Mouse (Mus musculus) G1E (cell line): Measurements from ENCODE around the gene Trp63. TPM values are rescaled to one million over a fixed set of nuclear protein-coding genes. Genes with fewer than 3 reads are reported as not detected.

Experiments
- ATAC-seq: 2 replicates; pipeline ENCODE4 v1.8.0; 2016; ENCODE audit warnings: mild to moderate bottlenecking; ENCODE audit not compliant: insufficient number of reproducible peaks, poor library complexity, low FRiP score, severe bottlenecking; ENCODE audit errors: extremely low read depth
- DNase-seq: peaks from one replicate; pipeline ENCODE4 v3.0.0; 2012; ENCODE audit warnings: low spot score
- H3K27me3 ChIP-seq: 2 replicates; pipeline ENCODE4 v1.6.1; 2012; ENCODE audit warnings: mild to moderate bottlenecking, low read length, inconsistent platforms; ENCODE audit not compliant: insufficient read depth
- H3K36me3 ChIP-seq: replicated peaks from 2 replicates; pipeline ENCODE3; 2012; ENCODE audit warnings: mild to moderate bottlenecking, inconsistent platforms
- H3K4me1 ChIP-seq: 2 replicates; pipeline ENCODE4 v1.6.1; 2012; ENCODE audit warnings: low read depth, low read length, inconsistent platforms, mixed read lengths; ENCODE audit not compliant: insufficient read depth
- H3K4me3 ChIP-seq: 2 replicates; pipeline ENCODE4 v1.5.1; 2012; ENCODE audit warnings: low read depth, mild to moderate bottlenecking, inconsistent platforms, low read length, moderate library complexity, mixed read lengths
- H3K9me3 ChIP-seq: replicated peaks from 2 replicates; pipeline ENCODE4 v1.6.1; 2012; ENCODE audit warnings: inconsistent platforms
- CTCF ChIP-seq: IDR thresholded peaks from 2 replicates; pipeline ENCODE4 v1.5.1; 2012; ENCODE audit warnings: low read depth, low read length, inconsistent platforms, mixed read lengths
- GATA1 ChIP-seq: IDR thresholded peaks from 2 replicates; pipeline ENCODE4 v1.6.1; 2012; ENCODE audit warnings: borderline replicate concordance, low read length, inconsistent platforms, mixed read lengths
- GATA2 ChIP-seq: IDR thresholded peaks from 2 replicates; pipeline ENCODE4 v1.6.1; 2012; ENCODE audit warnings: low read depth, low read length, inconsistent platforms, borderline replicate concordance
- POLR2AphosphoS5 ChIP-seq: IDR thresholded peaks from 2 replicates; pipeline ENCODE4 v1.6.1; 2012; ENCODE audit warnings: low read depth, low read length, inconsistent platforms; ENCODE audit not compliant: insufficient replicate concordance
- TAL1 ChIP-seq: conservative IDR thresholded peaks from 2 replicates; pipeline ENCODE4 v1.6.1; 2012; ENCODE audit warnings: low read depth, low read length, inconsistent platforms, mixed read lengths
- polyA plus RNA-seq: library from polyadenylated mRNA; stranded (reverse); fragments of >175 nt; gene quantifications from 2 replicates; pipeline ENCODE4 v1.2.3, GENCODE M21; 2012
- total RNA-seq, 2 experiments: library from RNA; stranded (forward) in 1 of 2; stranded (reverse) in 1 of 2; fragments of 200-1000 nt in 1 of 2; fragments of >200 nt in 1 of 2; fragmentation: Nextera tagmentation in 1 of 2; gene quantifications; 2 replicates each; pipeline ENCODE4 v1.2.3; 2014 to 2017

Trp63 gene
- total and polyA plus RNA-seq, 3 experiments: 0.16 TPM; not detected in 2

GRCm38 (mm10) chr16:25682533-25682932, 1.0 kb upstream of the Trp63 start:
- ATAC-seq: no peak
- no peak for DNase-seq
- no peak overlapping the region for H3K4me3 ChIP-seq
- no peaks in the 10 kb centered on the region for H3K4me1 ChIP-seq
- H3K27me3 ChIP-seq: no peaks in the 10 kb centered on the region
- H3K36me3 ChIP-seq: no peaks in the 10 kb centered on the region
- no peaks in the 10 kb centered on the region for H3K9me3 ChIP-seq
- TF ChIP-seq TAL1 (no peak), POLR2AphosphoS5 (no peak), GATA2 (no peak), CTCF (no peak), GATA1 (no peak)

DNA sequence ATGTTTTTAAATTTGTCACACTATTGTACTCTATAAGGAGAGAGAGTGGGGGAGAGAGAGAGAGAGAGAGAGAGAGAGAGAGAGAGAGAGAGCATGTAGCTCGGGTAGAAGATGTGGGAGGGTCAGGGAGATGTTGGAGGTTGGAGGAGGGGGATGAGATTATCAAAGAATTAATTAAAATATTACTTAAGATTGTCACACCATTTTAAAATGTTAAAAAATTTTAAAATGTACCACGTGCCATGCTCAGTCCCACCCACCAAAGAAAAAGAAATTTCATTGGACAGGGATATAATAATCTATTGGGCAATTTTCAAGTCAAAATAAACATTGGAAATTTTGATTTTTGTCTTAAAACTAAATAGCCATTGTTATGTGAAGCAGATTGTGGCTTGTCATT, 1.0 kb downstream of the Trp63 start:
- TF ChIP-seq CTCF: no peak
- TF ChIP-seq TAL1: no peak
- no peak for TF ChIP-seq GATA1
- TF ChIP-seq GATA2: no peak
- TF ChIP-seq POLR2AphosphoS5: no peak
- H3K27me3 ChIP-seq: no peaks in the 10 kb centered on the region
- no peaks in the 10 kb centered on the region for H3K4me1 ChIP-seq
- H3K9me3 ChIP-seq: peaks cover 2% of the 10 kb centered on the region
- no peak overlapping the region for H3K4me3 ChIP-seq
- no peaks in the 10 kb centered on the region for H3K36me3 ChIP-seq
- DNase-seq: no peak
- ATAC-seq: no peak

DNA sequence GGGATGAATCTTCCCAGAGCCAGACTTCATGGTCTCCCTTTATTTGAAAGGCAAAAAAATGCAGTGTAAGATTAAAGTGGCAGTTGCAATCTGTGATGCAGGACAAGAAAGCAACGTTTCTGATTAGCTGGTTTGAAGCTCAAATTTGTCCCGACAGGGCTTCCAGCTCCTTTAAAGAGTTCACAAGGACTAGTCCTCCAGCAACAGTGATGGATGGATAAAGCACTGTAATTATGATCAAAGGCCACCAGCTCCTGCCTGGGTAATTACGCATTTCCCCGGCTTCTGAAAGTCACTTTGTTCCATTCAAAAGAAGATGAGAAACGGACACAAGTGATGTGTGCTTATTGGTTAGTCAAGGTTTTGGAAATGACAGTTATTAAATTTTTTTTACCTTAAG, 7.0 kb downstream of the Trp63 start:
- no peaks in the 10 kb centered on the region for H3K4me1 ChIP-seq
- no peaks in the 10 kb centered on the region for H3K36me3 ChIP-seq
- peaks cover 2% of the 10 kb centered on the region for H3K9me3 ChIP-seq
- no peak overlapping the region for H3K4me3 ChIP-seq
- TF ChIP-seq GATA2 (no peak), GATA1 (no peak), POLR2AphosphoS5 (no peak), CTCF (no peak), TAL1 (no peak)
- H3K27me3 ChIP-seq: no peaks in the 10 kb centered on the region
- DNase-seq (no peak), ATAC-seq (no peak)

DNA sequence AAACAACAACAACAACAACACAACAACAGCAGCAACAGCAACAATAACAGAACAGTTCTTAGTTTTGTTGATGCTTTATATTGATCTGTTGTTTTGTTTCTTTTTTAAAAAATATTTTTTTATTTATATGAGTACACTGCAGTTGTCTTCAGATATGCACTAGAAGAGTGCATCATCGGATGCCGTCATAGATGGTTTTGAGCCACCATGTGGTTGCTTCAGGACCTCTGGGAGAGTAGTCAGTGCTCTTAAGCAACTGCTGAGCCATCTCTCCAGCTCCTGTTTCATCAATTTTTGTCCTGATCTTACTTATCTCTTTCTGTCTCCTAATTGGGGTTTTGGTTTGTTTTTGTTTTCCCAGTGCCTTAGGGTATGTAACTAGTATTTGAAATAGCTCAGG, 17.7 kb downstream of the Trp63 start:
- Histone ChIP-seq H3K9me3 (no peaks in the 10 kb centered on the region), H3K4me3 (no peak overlapping the region), H3K4me1 (no peaks in the 10 kb centered on the region), H3K27me3 (no peaks in the 10 kb centered on the region), H3K36me3 (no peaks in the 10 kb centered on the region)
- ATAC-seq (no peak), DNase-seq (no peak)
- TF ChIP-seq TAL1 (no peak), CTCF (no peak), GATA2 (no peak), GATA1 (no peak), POLR2AphosphoS5 (no peak)

- Histone ChIP-seq H3K9me3 (no peaks in the 10 kb centered on the region), H3K36me3 (no peaks in the 10 kb centered on the region), H3K4me1 (no peaks in the 10 kb centered on the region), H3K4me3 (no peak overlapping the region), H3K27me3 (no peaks in the 10 kb centered on the region)
- TF ChIP-seq GATA2 (no peak), TAL1 (no peak), GATA1 (no peak), POLR2AphosphoS5 (no peak), CTCF (no peak)
- ATAC-seq (no peak), DNase-seq (no peak)
Measured at GRCm38 (mm10) chr16:25706260-25706659, 22.7 kb downstream of the Trp63 start.

DNA sequence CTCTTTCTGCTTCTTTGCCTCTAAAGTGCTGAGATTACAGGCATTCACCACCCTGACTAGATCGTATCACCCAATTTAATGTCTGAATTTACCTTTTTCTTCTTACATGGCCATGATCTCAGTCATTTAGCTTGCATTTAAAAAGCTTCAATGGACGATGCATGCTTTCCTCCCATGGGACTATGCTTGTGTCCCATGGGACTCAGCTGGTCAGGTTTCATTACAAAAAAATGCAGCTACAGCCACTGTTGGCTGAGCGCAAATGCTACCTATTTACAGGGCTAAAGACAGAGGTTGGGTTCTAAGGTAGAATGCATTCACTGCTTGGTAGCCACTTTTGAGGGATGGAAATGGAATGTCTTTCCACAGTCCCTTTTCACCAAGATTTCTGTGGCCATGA, 32.2 kb downstream of the Trp63 start:
- no peak overlapping the region for H3K4me3 ChIP-seq
- ATAC-seq: no peak
- H3K9me3 ChIP-seq: no peaks in the 10 kb centered on the region
- DNase-seq: no peak
- H3K27me3 ChIP-seq: no peaks in the 10 kb centered on the region
- no peaks in the 10 kb centered on the region for H3K36me3 ChIP-seq
- no peaks in the 10 kb centered on the region for H3K4me1 ChIP-seq
- TF ChIP-seq GATA1 (no peak), GATA2 (no peak), CTCF (no peak), TAL1 (no peak), POLR2AphosphoS5 (no peak)

GRCm38 (mm10) chr16:25723131-25723530, 39.6 kb downstream of the Trp63 start:
- Histone ChIP-seq H3K9me3 (peaks cover 7% of the 10 kb centered on the region), H3K27me3 (no peaks in the 10 kb centered on the region), H3K4me3 (no peak overlapping the region), H3K36me3 (no peaks in the 10 kb centered on the region), H3K4me1 (no peaks in the 10 kb centered on the region)
- ATAC-seq (no peak), DNase-seq (no peak)
- TF ChIP-seq GATA1: no peak
- TF ChIP-seq CTCF: no peak
- TF ChIP-seq TAL1: no peak
- TF ChIP-seq POLR2AphosphoS5: no peak
